Mouse (Mus musculus) spleen, embryonic (tissue): ENCODE results near the gene Krt6b.
"Not testable (repeated sequence)": the region's sequence is repeated elsewhere in the genome, so short reads cannot be mapped to it uniquely, and the experiment has no call there.

Source experiments
- CTCF ChIA-PET: fragments of 350-600 bp; sonication (Branson Sonifier 250); formaldehyde crosslinking; loops from one replicate; lab custom pipeline; 2022; lab: Charles Lee

The Krt6b gene

GRCm38 (mm10) chr15:101680187-101680586, at the start of gene Krt6b:
Krt6b (minus strand) TSS chr15:101680287.
- CTCF ChIA-PET: no interaction called here

- CTCF ChIA-PET: no interaction called here
These were observed 44.6 kb upstream of the Krt6b start for GRCm38 (mm10) chr15:101724686-101725085.

GRCm38 (mm10) chr15:101715831-101716230, 35.7 kb upstream of the Krt6b start:
- CTCF ChIA-PET: no interaction called here

GRCm38 (mm10) chr15:101714356-101714755, 34.3 kb upstream of the Krt6b start:
- CTCF ChIA-PET: interaction anchor here (0.5 kb wide), 1 partner anchor 884 kb away, joined by 3 read pairs; no protein-coding TSS in a partner anchor

GRCm38 (mm10) chr15:101713731-101714130, 33.6 kb upstream of the Krt6b start:
- CTCF ChIA-PET: no interaction called here

GRCm38 (mm10) chr15:101712720-101713119, 32.6 kb upstream of the Krt6b start, which contains the start of gene Krt5:
Krt5 (minus strand) TSS chr15:101712898.
- CTCF ChIA-PET: no interaction called here

GRCm38 (mm10) chr15:101708683-101709082, 28.6 kb upstream of the Krt6b start:
- CTCF ChIA-PET: no interaction called here

- CTCF ChIA-PET: no interaction called here
These were observed 27.4 kb upstream of the Krt6b start for GRCm38 (mm10) chr15:101707454-101707853.

- CTCF ChIA-PET: no interaction called here
These were observed 24.0 kb upstream of the Krt6b start for GRCm38 (mm10) chr15:101704066-101704465.

GRCm38 (mm10) chr15:101702380-101702779, 22.3 kb upstream of the Krt6b start:
- CTCF ChIA-PET: no interaction called here

GRCm38 (mm10) chr15:101699866-101700265, 19.8 kb upstream of the Krt6b start:
- CTCF ChIA-PET: no interaction called here

GRCm38 (mm10) chr15:101699192-101699591, 19.1 kb upstream of the Krt6b start:
- CTCF ChIA-PET: no interaction called here

GRCm38 (mm10) chr15:101697326-101698188, 17.5 kb upstream of the Krt6b start:
- CTCF ChIA-PET: no interaction called here

GRCm38 (mm10) chr15:101694207-101694606, 14.1 kb upstream of the Krt6b start, which contains the start of gene Krt6a:
Krt6a (minus strand) TSS chr15:101694307.
- CTCF ChIA-PET: no interaction called here

GRCm38 (mm10) chr15:101690460-101690859, 10.4 kb upstream of the Krt6b start:
- CTCF ChIA-PET: not testable (repeated sequence)

- CTCF ChIA-PET: no interaction called here
These were observed 8.1 kb upstream of the Krt6b start for GRCm38 (mm10) chr15:101688161-101688560.

GRCm38 (mm10) chr15:101675978-101676377, 4.1 kb downstream of the Krt6b start:
- CTCF ChIA-PET: no interaction called here

- CTCF ChIA-PET: no interaction called here
These were observed 27.3 kb downstream of the Krt6b start for GRCm38 (mm10) chr15:101652736-101653265.

- CTCF ChIA-PET: no interaction called here
These were observed 32.8 kb downstream of the Krt6b start, which contains the start of gene Gm5478 for GRCm38 (mm10) chr15:101647280-101647679. Gm5478 (minus strand) TSS chr15:101647380.

- CTCF ChIA-PET: no interaction called here
These were observed 52.2 kb downstream of the Krt6b start, which contains the start of gene Gm5414 for GRCm38 (mm10) chr15:101627884-101628283. Gm5414 (minus strand) TSS chr15:101628188.
